Comparison of ENCODE assay signal across 8 mouse cellular contexts in genomic region chr10:100588932-100589388, GRCm38 (mm10). TPM values are rescaled to one million over a fixed set of nuclear protein-coding genes. Genes with fewer than 3 reads are reported as not detected.
DNase-seq lines count a peak whose midpoint lies in the region; ATAC-seq and TF ChIP-seq lines count a peak whose summit lies in the region.

No protein-coding gene starts in this region.

- H3K4me2 ChIP-seq in forebrain, embryonic 15.5 days (replicated peaks) = peak overlapping the region; percentile 70
- H3K4me2 ChIP-seq in liver, postnatal 0 days (ENCODE audit: low read depth, low read length) = peak overlapping the region; percentile 84
- peak overlapping the region; percentile 68 for H3K4me2 ChIP-seq in neural tube, embryonic 13.5 days

- peaks cover 14% of the 10 kb centered on the region for H3K4me1 ChIP-seq in G1E (ENCODE audit: insufficient read depth, low read depth, low read length)
- peaks cover 5% of the 10 kb centered on the region; the same call in 1 of the 2 replicates for H3K4me1 ChIP-seq in forebrain, embryonic 15.5 days
- peaks cover 3% of the 10 kb centered on the region; the same call in 1 of the 2 replicates for H3K4me1 ChIP-seq in liver, postnatal 0 days (ENCODE audit: insufficient read depth)
- H3K4me1 ChIP-seq in neural tube, embryonic 13.5 days (replicated peaks) = peaks cover 11% of the 10 kb centered on the region

- peaks cover 27% of the 10 kb centered on the region for H3K36me3 ChIP-seq in G1E (replicated peaks)
- no peaks in the 10 kb centered on the region for H3K36me3 ChIP-seq in forebrain, embryonic 15.5 days
- H3K36me3 ChIP-seq in liver, postnatal 0 days (replicated peaks; ENCODE audit: insufficient read depth, low read length) = no peaks in the 10 kb centered on the region
- H3K36me3 ChIP-seq in neural tube, embryonic 13.5 days = peaks cover 9% of the 10 kb centered on the region; the same call in 1 of the 2 replicates

- H3K4me3 ChIP-seq in G1E (ENCODE audit: low read depth, low read length) = peak overlapping the region; percentile 89
- peak overlapping the region; percentile 92 for H3K4me3 ChIP-seq in forebrain, embryonic 15.5 days
- H3K4me3 ChIP-seq in liver, postnatal 0 days (ENCODE audit: low read depth, low read length) = peak overlapping the region; percentile 76
- peak overlapping the region; percentile 86 for H3K4me3 ChIP-seq in neural tube, embryonic 13.5 days

- no peak for TF ChIP-seq EP300 in liver, postnatal 0 days (IDR thresholded peaks at IDR 0.05; ENCODE audit: low read depth)

- no peaks in the 10 kb centered on the region for H3K27me3 ChIP-seq in G1E (ENCODE audit: insufficient read depth, low read length)
- H3K27me3 ChIP-seq in forebrain, embryonic 15.5 days = no peaks in the 10 kb centered on the region
- no peaks in the 10 kb centered on the region for H3K27me3 ChIP-seq in liver, postnatal 0 days (ENCODE audit: insufficient read depth, low read length)
- no peaks in the 10 kb centered on the region for H3K27me3 ChIP-seq in neural tube, embryonic 13.5 days

- DNase-seq in G1E (ENCODE audit: low spot score) = peak; percentile 85
- peak; percentile 91 for DNase-seq in cerebellum, adult 11-12 months
- DNase-seq in heart, postnatal 25 days (ENCODE audit: low spot score) = peak; percentile 68
- peak; percentile 92 for DNase-seq in layer of hippocampus, adult 11-12 months (ENCODE audit: low spot score)
- DNase-seq in liver, postnatal 0 days = peak; percentile 92
- peak; percentile 89 for DNase-seq in telencephalon, adult 2 months (ENCODE audit: low read depth, low spot score)

- intact Hi-C loops in heart, postnatal 25 days (cut with DNase I) = loop anchor here (5.0 kb wide), 1 partner anchor 102 kb away; the partner anchor contains the start of genes Cep290 and Tmtc3

- H3K9me3 ChIP-seq in G1E (replicated peaks) = no peaks in the 10 kb centered on the region
- no peaks in the 10 kb centered on the region for H3K9me3 ChIP-seq in forebrain, embryonic 15.5 days
- H3K9me3 ChIP-seq in liver, postnatal 0 days (ENCODE audit: low read length) = no peaks in the 10 kb centered on the region
- H3K9me3 ChIP-seq in neural tube, embryonic 13.5 days = no peaks in the 10 kb centered on the region

- H3K27ac ChIP-seq in forebrain, embryonic 15.5 days (replicated peaks) = peak overlapping the region; percentile 85
- H3K27ac ChIP-seq in liver, postnatal 0 days (ENCODE audit: low read depth) = peak overlapping the region; percentile 30; the same call in 1 of the 2 replicates
- H3K27ac ChIP-seq in neural tube, embryonic 13.5 days (replicated peaks) = peak overlapping the region; percentile 84

- ATAC-seq in G1E (ENCODE audit: extremely low read depth, insufficient number of reproducible peaks, low FRiP score, poor library complexity, severe bottlenecking) = peak; percentile 91
- peak; percentile 100 for ATAC-seq in forebrain, embryonic 15.5 days (replicated peaks)
- peak; percentile 99 for ATAC-seq in liver, postnatal 0 days
- ATAC-seq in neural tube, embryonic 13.5 days (ENCODE audit: low read depth) = peak; percentile 99

- TF ChIP-seq CTCF in G1E (IDR thresholded peaks at IDR 0.05; ENCODE audit: low read depth, low read length) = no peak
- no peak for TF ChIP-seq CTCF in liver, postnatal 0 days (IDR thresholded peaks at IDR 0.05; ENCODE audit: low read depth)

- peak overlapping the region; percentile 94 for H3K9ac ChIP-seq in forebrain, embryonic 15.5 days (replicated peaks)
- H3K9ac ChIP-seq in liver, postnatal 0 days (replicated peaks) = peak overlapping the region; percentile 77
- H3K9ac ChIP-seq in neural tube, embryonic 13.5 days = peak overlapping the region; percentile 86

- WGBS in forebrain, embryonic 15.5 days = under 1% methylated on average over 31 of the region's 31 CpGs
- WGBS in liver, postnatal 0 days (ENCODE audit: insufficient replicate concordance) = under 1% methylated on average over 31 of the region's 31 CpGs
- under 1% methylated on average over 31 of the region's 31 CpGs for WGBS in neural tube, embryonic 13.5 days

RNA-seq across cellular contexts. Expression of gene 4930430F08Rik, which starts 1.3 kb away (rescaled TPM):
- total RNA-seq in G1E (2014; fragmentation: Nextera tagmentation) (31.5 and 45.5 TPM in 2 replicates), G1E (2017) (21.0 and 23.3 TPM in 2 replicates)
- 3.8 and 5.2 TPM in 2 replicates for polyA plus RNA-seq in G1E (2012)
- polyA plus RNA-seq in forebrain, embryonic 15.5 days (2015; fragmentation: Nextera tagmentation; extraction: Ambion mirVana) = 13.9 and 15.2 TPM in 2 replicates
- 1 to 10 TPM; 4.9 to 6.9 TPM for total RNA-seq in heart, postnatal 25 days (2021)
- polyA plus RNA-seq in liver, postnatal 0 days (2015; fragmentation: Nextera tagmentation; extraction: Ambion mirVana) = 5.0 and 5.1 TPM in 2 replicates
- 12.3 and 12.8 TPM in 2 replicates for polyA plus RNA-seq in neural tube, embryonic 13.5 days (2015; fragmentation: Nextera tagmentation; extraction: Ambion mirVana)

RNA-seq across cellular contexts. Expression of gene 1700017N19Rik, which starts 1.3 kb away (rescaled TPM):
- not detected in 2 replicates for total RNA-seq in G1E (2014; fragmentation: Nextera tagmentation)
- total RNA-seq in G1E (2017) = 0.17 TPM in 1 of 2 replicates, not detected in the other
- not detected in 2 replicates for polyA plus RNA-seq in G1E (2012)
- not detected in 2 replicates for polyA plus RNA-seq in forebrain, embryonic 15.5 days (2015; fragmentation: Nextera tagmentation; extraction: Ambion mirVana)
- not detected for total RNA-seq in heart, postnatal 25 days (2021)
- not detected in 2 replicates for polyA plus RNA-seq in liver, postnatal 0 days (2015; fragmentation: Nextera tagmentation; extraction: Ambion mirVana)
- 0.36 and 0.47 TPM in 2 replicates for polyA plus RNA-seq in neural tube, embryonic 13.5 days (2015; fragmentation: Nextera tagmentation; extraction: Ambion mirVana)

Comparison
In these comparisons a context has a peak if more than half of its experiments do, and no peak if none do; other contexts are left out.
1. Peak in every context shown above with its lines: DNase-seq, ATAC-seq, H3K4me3 ChIP-seq and H3K27ac ChIP-seq.
2. H3K27ac ChIP-seq: peak in every context shown above with its lines; median percentile 85 in forebrain, embryonic 15.5 days; 84 in neural tube, embryonic 13.5 days; 30 in liver, postnatal 0 days.